ENCODE assay signal across 31 mouse cellular contexts in genomic region chrX:20228102-20228501, GRCm38 (mm10).
"Had no signal": no experiment of that assay in that cellular context is flagged by ENCODE, and none has a peak within 500 bp of the region (broad histone marks: within the 10 kb centered on the region; RNA-seq: fewer than 3 reads in every experiment).

No protein-coding gene starts in this region.

- H3K27me3 ChIP-seq: limb, embryonic 12.5 days; limb, embryonic 13.5 days; limb, embryonic 15.5 days; liver, embryonic 12.5 days; liver, embryonic 13.5 days; liver, embryonic 15.5 days; lung, embryonic 15.5 days; megakaryocyte, embryonic 14.5 days; midbrain, embryonic 12.5 days; midbrain, embryonic 13.5 days; midbrain, embryonic 15.5 days had no signal

- H3K4me1 ChIP-seq: limb, embryonic 10.5 days; limb, embryonic 12.5 days; limb, embryonic 13.5 days; limb, embryonic 15.5 days; liver, embryonic 12.5 days; liver, embryonic 13.5 days; liver, embryonic 15.5 days; lung, embryonic 15.5 days; megakaryocyte, embryonic 14.5 days; midbrain, embryonic 10.5 days; midbrain, embryonic 12.5 days; midbrain, embryonic 13.5 days; midbrain, embryonic 15.5 days had no signal

- ATAC-seq: liver, embryonic 12.5 days; liver, postnatal 0 days; lung, postnatal 0 days; midbrain, embryonic 13.5 days; midbrain, embryonic 15.5 days; midbrain, embryonic 16.5 days had no signal

- DNase-seq: left cerebral cortex, postnatal 4 days; liver; liver, embryonic 13.5 days; liver, postnatal 0 days; lung, adult 18-20 months; lung, adult 2 months; lung, embryonic 14.5 days; lung, postnatal 10 days; lung, postnatal 14 days; lung, postnatal 36 days; lung, postnatal 4 days; midbrain, embryonic 14.5 days had no signal

- H3K9me3 ChIP-seq: limb, embryonic 10.5 days; limb, embryonic 12.5 days; limb, embryonic 13.5 days; limb, embryonic 15.5 days; liver, embryonic 12.5 days; liver, embryonic 13.5 days; liver, embryonic 15.5 days; lung, embryonic 15.5 days; megakaryocyte, embryonic 14.5 days; midbrain, embryonic 10.5 days; midbrain, embryonic 12.5 days; midbrain, embryonic 13.5 days; midbrain, embryonic 15.5 days had no signal

- H3K36me3 ChIP-seq: limb, embryonic 10.5 days; limb, embryonic 12.5 days; limb, embryonic 13.5 days; limb, embryonic 15.5 days; liver, embryonic 12.5 days; liver, embryonic 13.5 days; liver, embryonic 15.5 days; lung, embryonic 15.5 days; midbrain, embryonic 10.5 days; midbrain, embryonic 12.5 days; midbrain, embryonic 13.5 days; midbrain, embryonic 15.5 days had no signal

- H3K9ac ChIP-seq: limb, embryonic 12.5 days; limb, embryonic 13.5 days; limb, embryonic 15.5 days; liver, embryonic 12.5 days; liver, embryonic 13.5 days; liver, embryonic 14.5 days; liver, embryonic 15.5 days; liver, postnatal 0 days; lung, embryonic 14.5 days; lung, embryonic 15.5 days; midbrain, embryonic 12.5 days; midbrain, embryonic 13.5 days; midbrain, embryonic 15.5 days had no signal

- H3K27ac ChIP-seq: limb, embryonic 10.5 days; limb, embryonic 12.5 days; limb, embryonic 13.5 days; limb, embryonic 15.5 days; liver, embryonic 12.5 days; liver, embryonic 13.5 days; liver, embryonic 14.5 days; liver, embryonic 15.5 days; lung, embryonic 15.5 days; macrophage; midbrain, embryonic 10.5 days; midbrain, embryonic 12.5 days; midbrain, embryonic 13.5 days; midbrain, embryonic 15.5 days had no signal

- H3K4me2 ChIP-seq: limb, embryonic 12.5 days; limb, embryonic 13.5 days; limb, embryonic 15.5 days; liver, embryonic 11.5 days; liver, embryonic 12.5 days; liver, embryonic 13.5 days; liver, embryonic 15.5 days; lung, embryonic 14.5 days; lung, embryonic 15.5 days; midbrain, embryonic 11.5 days; midbrain, embryonic 12.5 days; midbrain, embryonic 13.5 days; midbrain, embryonic 15.5 days had no signal

- H3K4me3 ChIP-seq: limb, embryonic 10.5 days; limb, embryonic 12.5 days; limb, embryonic 13.5 days; limb, embryonic 15.5 days; liver, embryonic 12.5 days; liver, embryonic 13.5 days; liver, embryonic 15.5 days; lung, embryonic 15.5 days; megakaryocyte, embryonic 14.5 days; midbrain, embryonic 10.5 days; midbrain, embryonic 12.5 days; midbrain, embryonic 13.5 days; midbrain, embryonic 15.5 days; myocyte had no signal
